Mouse (Mus musculus) intestine, embryonic 16.5 days (tissue): ENCODE results near the gene Fam69b. TPM values are rescaled to one million over a fixed set of nuclear protein-coding genes. Genes with fewer than 3 reads are reported as not detected.
"Not testable (repeated sequence)": the region's sequence is repeated elsewhere in the genome, so short reads cannot be mapped to it uniquely, and the experiment has no call there.

Experiments used
- ATAC-seq: fragments of 200-750 bp; cut with Nextera tagmentation; 2 replicates; pipeline ENCODE4 v1.8.0; 2017; ENCODE audit warnings: moderate TSS enrichment, moderate library complexity
- H3K27ac ChIP-seq: fragments of 300-500 bp; sonication (generic); 2 replicates; pipeline ENCODE4 v1.5.1; 2014; ENCODE audit warnings: mild to moderate bottlenecking, low read length
- H3K27me3 ChIP-seq: fragments of 300-500 bp; sonication (generic); replicated peaks from 2 replicates; pipeline ENCODE4 v1.6.1; 2014; ENCODE audit warnings: low read length, control low read depth, mixed read lengths; ENCODE audit not compliant: control insufficient read depth, insufficient read depth
- H3K36me3 ChIP-seq: fragments of 300-500 bp; sonication (generic); 2 replicates; pipeline ENCODE4 v1.6.1; 2014; ENCODE audit warnings: low read length, control low read depth; ENCODE audit not compliant: control insufficient read depth, insufficient read depth
- H3K4me1 ChIP-seq: fragments of 300-500 bp; sonication (generic); 2 replicates; pipeline ENCODE4 v1.6.1; 2014; ENCODE audit warnings: low read length, control low read depth, mixed read lengths; ENCODE audit not compliant: control insufficient read depth, insufficient read depth
- H3K4me2 ChIP-seq: fragments of 300-500 bp; sonication (generic); 2 replicates; pipeline ENCODE4 v1.6.1; 2014; ENCODE audit warnings: low read depth, low read length, control low read depth
- H3K4me3 ChIP-seq: fragments of 300-500 bp; sonication (generic); 2 replicates; pipeline ENCODE4 v1.5.1; 2014; ENCODE audit warnings: mild to moderate bottlenecking, low read length
- H3K9ac ChIP-seq: fragments of 300-500 bp; sonication (generic); 2 replicates; pipeline ENCODE4 v1.6.1; 2014; ENCODE audit warnings: low read depth, low read length
- H3K9me3 ChIP-seq: fragments of 300-500 bp; sonication (generic); 2 replicates; pipeline ENCODE4 v1.6.1; 2016; ENCODE audit warnings: low read length, control low read depth; ENCODE audit not compliant: control insufficient read depth
- WGBS: fragments of 180-500 bp; shearing (Covaris S2); extraction: QIAGEN DNeasy Blood & Tissue Kit; methylation state at CpG from one replicate; pipeline ENCODE4 v1.1.7; 2014; 5-methylcytosine and 5-hydroxymethylcytosine counted together
- microRNA counts: library from miRNA; unstranded; fragments of <30 nt; microRNA quantifications from one replicate; lab custom pipeline; 2016
- microRNA-seq: library from miRNA; unstranded; fragments of <30 nt; microRNA quantifications from one replicate; pipeline ENCODE4, GENCODE M21; 2016
- polyA plus RNA-seq: library from polyadenylated mRNA; unstranded; fragments of >200 nt; fragmentation: Nextera tagmentation; extraction: Ambion mirVana; gene quantifications from 2 replicates; pipeline ENCODE4 v1.2.1, GENCODE M21; 2015

The Fam69b gene
- polyA plus RNA-seq, 1 experiment from 2014 or later: 27.0 TPM

GRCm38 (mm10) chr2:26661768-26662508 lies 33.7 kb downstream of the Fam69b start:
- H3K4me1 ChIP-seq: no peaks in the 10 kb centered on the region; the same call in 1 of the 2 replicates
- 0 out of 2 replicates have a peak, but pooled peaks have one; percentile 31 for ATAC-seq
- H3K9me3 ChIP-seq: no peaks in the 10 kb centered on the region
- 40% methylated on average over 29 of the region's 29 CpGs for WGBS
- H3K4me2 ChIP-seq: peak overlapping the region; percentile 66
- H3K9ac ChIP-seq: no peak overlapping the region
- no peaks in the 10 kb centered on the region for H3K27me3 ChIP-seq
- H3K27ac ChIP-seq: no peak overlapping the region
- peak overlapping the region; percentile 33 for H3K4me3 ChIP-seq
- H3K36me3 ChIP-seq: no peaks in the 10 kb centered on the region

DNA sequence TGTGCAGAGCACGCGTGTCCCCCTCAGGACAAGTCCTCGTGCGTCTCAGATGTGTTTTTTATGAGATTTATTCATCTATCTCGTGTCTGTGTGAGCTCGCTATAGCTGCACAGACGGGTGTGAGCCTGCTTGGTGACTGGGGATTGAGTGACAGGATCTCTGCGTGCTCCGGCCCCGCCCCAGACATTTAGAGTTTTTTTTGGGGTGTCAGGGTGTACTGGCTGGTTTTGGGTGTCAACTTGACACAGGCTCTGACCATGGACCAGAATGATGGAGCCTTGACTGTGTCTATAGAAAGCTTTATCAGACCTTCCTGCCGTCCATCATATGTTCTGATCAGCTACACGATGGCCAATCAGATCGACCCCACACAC lies 34.2 kb downstream of the Fam69b start:
- no peak overlapping the region for H3K4me2 ChIP-seq
- no peak for ATAC-seq
- 77% methylated on average over 13 of the region's 13 CpGs for WGBS
- H3K9me3 ChIP-seq: no peaks in the 10 kb centered on the region
- no peak overlapping the region for H3K4me3 ChIP-seq
- no peaks in the 10 kb centered on the region; the same call in 1 of the 2 replicates for H3K4me1 ChIP-seq
- H3K27ac ChIP-seq: no peak overlapping the region
- H3K27me3 ChIP-seq: no peaks in the 10 kb centered on the region
- no peaks in the 10 kb centered on the region for H3K36me3 ChIP-seq
- H3K9ac ChIP-seq: no peak overlapping the region

GRCm38 (mm10) chr2:26663112-26663511 lies 34.9 kb downstream of the Fam69b start:
- Histone ChIP-seq H3K9ac (no peak overlapping the region), H3K9me3 (no peaks in the 10 kb centered on the region), H3K4me1 (no peaks in the 10 kb centered on the region; the same call in 1 of the 2 replicates), H3K36me3 (no peaks in the 10 kb centered on the region), H3K4me3 (no peak overlapping the region), H3K4me2 (no peak overlapping the region), H3K27me3 (no peaks in the 10 kb centered on the region), H3K27ac (no peak overlapping the region)
- 82% methylated on average over 10 of the region's 10 CpGs for WGBS
- ATAC-seq: no peak

- not testable (repeated sequence) for H3K9ac ChIP-seq, H3K27ac ChIP-seq, ATAC-seq, H3K27me3 ChIP-seq, H3K9me3 ChIP-seq, H3K4me1 ChIP-seq, H3K4me2 ChIP-seq, H3K36me3 ChIP-seq, H3K4me3 ChIP-seq
- WGBS: 83% methylated on average over 1 of the region's 1 CpGs
These were observed 35.3 kb downstream of the Fam69b start for GRCm38 (mm10) chr2:26663551-26663950.

DNA sequence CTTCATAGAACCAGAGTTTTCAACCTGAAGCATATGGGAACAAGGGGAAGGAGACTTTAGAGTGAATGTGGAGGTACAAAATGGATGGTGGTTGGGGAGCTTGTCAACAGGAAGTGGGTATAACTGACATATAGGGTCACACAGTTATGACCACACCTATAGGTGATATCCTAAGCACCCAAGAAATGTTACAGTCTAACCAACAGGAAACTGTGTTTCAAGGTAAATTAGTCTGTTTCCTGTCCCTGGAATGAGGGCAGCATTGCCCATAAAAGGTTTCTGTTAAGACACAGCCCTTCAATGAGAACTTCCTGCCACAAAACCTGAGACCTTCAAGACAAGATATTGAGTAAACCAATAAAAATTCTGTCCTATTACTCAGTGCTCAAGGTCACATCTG lies 40.5 kb downstream of the Fam69b start:
- no peak for ATAC-seq
- H3K27ac ChIP-seq: no peak overlapping the region
- H3K36me3 ChIP-seq: no peaks in the 10 kb centered on the region
- H3K4me2 ChIP-seq: no peak overlapping the region
- H3K4me3 ChIP-seq: no peak overlapping the region
- no peaks in the 10 kb centered on the region for H3K9me3 ChIP-seq
- no peak overlapping the region for H3K9ac ChIP-seq
- H3K27me3 ChIP-seq: no peaks in the 10 kb centered on the region
- no peaks in the 10 kb centered on the region for H3K4me1 ChIP-seq

DNA sequence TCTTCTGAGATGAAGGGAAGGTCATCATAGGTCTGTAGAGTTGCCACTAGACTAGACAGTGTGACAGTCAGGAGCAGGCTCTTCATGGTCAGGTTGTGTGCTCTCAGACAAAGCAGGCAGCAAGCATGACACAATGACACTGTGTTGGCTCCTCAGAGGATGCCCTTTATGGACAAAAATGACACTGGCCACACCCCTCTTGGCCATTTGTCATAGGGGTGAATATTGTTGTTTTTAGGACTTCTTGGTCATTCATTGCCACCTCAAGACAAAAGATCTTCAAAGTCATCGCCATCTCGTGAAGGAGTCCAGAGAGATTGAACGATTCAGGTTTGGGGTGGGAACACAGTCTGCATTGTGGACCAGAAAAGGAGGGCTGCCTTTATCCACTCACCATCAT lies 42.9 kb downstream of the Fam69b start, which contains the start of gene Lcn4:
TSS of gene Lcn4 (minus strand) at position 101 of the 400 bp plus-strand sequence.
- H3K36me3 ChIP-seq: no peaks in the 10 kb centered on the region
- ATAC-seq: no peak
- H3K9ac ChIP-seq: no peak within 1 kb of the TSS
- no peak within 1 kb of the TSS for H3K4me2 ChIP-seq
- no peak within 1 kb of the TSS for H3K27ac ChIP-seq
- H3K27me3 ChIP-seq: no peaks in the 10 kb centered on the region
- no peaks in the 10 kb centered on the region for H3K9me3 ChIP-seq
- no peak within 1 kb of the TSS for H3K4me3 ChIP-seq
- WGBS: 94% methylated on average over 3 of the region's 3 CpGs
- H3K4me1 ChIP-seq: no peaks in the 10 kb centered on the region

MicroRNAs within 50 kb of the gene (microRNA counts, 519-probe panel; counts per million panel counts)
- microRNA mmu-miR-126-3p (lab: Ali Mortazavi, UCI) (3,736 counts per million, percentile 93 among the panel's probes with 10 or more counts), microRNA mmu-miR-126-5p (lab: Ali Mortazavi, UCI) (2,986 counts per million, percentile 76 among the panel's probes with 10 or more counts)

Small RNA genes within 50 kb of the gene (microRNA-seq; reads per million reads assigned to microRNA genes)
- gene Mir126a (not detected), gene Mir126b (not detected)

Other genes starting within 250 kb of the Fam69b start
- 19.1 and 20.8 TPM in 2 replicates for gene Snapc4, start 247.8 kb upstream of the Fam69b start, polyA plus RNA-seq
- gene Entr1, start 239.1 kb upstream of the Fam69b start, polyA plus RNA-seq: 80.4 and 88.4 TPM in 2 replicates
- 102 and 105 TPM in 2 replicates for gene Pmpca, start 239.1 kb upstream of the Fam69b start, polyA plus RNA-seq
- gene Inpp5e, start 219.3 kb upstream of the Fam69b start, polyA plus RNA-seq: 14.8 and 15.9 TPM in 2 replicates
- gene Sec16a, start 183.2 kb upstream of the Fam69b start, polyA plus RNA-seq: 19.1 and 20.4 TPM in 2 replicates
- 7.4 and 8.4 TPM in 2 replicates for gene Notch1, start 111.8 kb upstream of the Fam69b start, polyA plus RNA-seq
- 110 and 118 TPM in 2 replicates for gene Egfl7, start 48.4 kb upstream of the Fam69b start, polyA plus RNA-seq
- gene Gm20532, start 41.8 kb upstream of the Fam69b start, polyA plus RNA-seq: not detected in 2 replicates
- 113 and 116 TPM in 2 replicates for gene Agpat2, start 24.0 kb upstream of the Fam69b start, polyA plus RNA-seq
- gene Lcn4, start 42.8 kb downstream of the Fam69b start, polyA plus RNA-seq: not detected in 2 replicates
- gene Abo, start 236.5 kb downstream of the Fam69b start, polyA plus RNA-seq: 0.21 TPM in 1 of 2 replicates, not detected in the other